Mouse (Mus musculus) heart, embryonic 13.5 days (tissue): ENCODE measurements at regions not wholly inside any gene's neighbourhood (a gene's known extent, or its start where the extent isn't known, plus 50 kb on each side); places are given as distances from the start of the nearest gene placed in this dataset.
A peak's percentile ranks its signal among the peaks of the same experiment; 100 is the strongest.

ENCODE experiments used
- ATAC-seq: fragments of 200-750 bp; cut with Nextera tagmentation; 2 replicates; pipeline ENCODE4 v1.8.0; 2017; ENCODE audit warnings: moderate TSS enrichment; ENCODE audit not compliant: insufficient number of reproducible peaks, low FRiP score, low TSS enrichment; ENCODE audit errors: extremely low read depth
- H3K27ac ChIP-seq: fragments of 300-500 bp; sonication (generic); replicated peaks from 2 replicates; pipeline ENCODE4 v1.5.1; 2015; ENCODE audit warnings: moderate library complexity, mild to moderate bottlenecking, inconsistent platforms
- H3K27me3 ChIP-seq: fragments of 300-500 bp; sonication (generic); replicated peaks from 2 replicates; pipeline ENCODE4 v1.6.1; 2015; ENCODE audit warnings: mild to moderate bottlenecking, inconsistent platforms
- H3K36me3 ChIP-seq: fragments of 300-500 bp; sonication (generic); 2 replicates; pipeline ENCODE4 v1.6.1; 2015; ENCODE audit warnings: mild to moderate bottlenecking, inconsistent platforms
- H3K4me1 ChIP-seq: fragments of 300-500 bp; sonication (generic); 2 replicates; pipeline ENCODE4 v1.6.1; 2015; ENCODE audit warnings: inconsistent platforms
- H3K4me2 ChIP-seq: fragments of 300-500 bp; sonication (generic); 2 replicates; pipeline ENCODE4 v1.6.1; 2015; ENCODE audit warnings: inconsistent platforms, mild to moderate bottlenecking, moderate library complexity
- H3K4me3 ChIP-seq: fragments of 300-500 bp; sonication (generic); 2 replicates; pipeline ENCODE4 v1.5.1; 2015; ENCODE audit warnings: moderate library complexity, mild to moderate bottlenecking, inconsistent platforms
- H3K9ac ChIP-seq: fragments of 300-500 bp; sonication (generic); 2 replicates; pipeline ENCODE4 v1.6.1; 2015; ENCODE audit warnings: inconsistent platforms, mild to moderate bottlenecking, moderate library complexity
- H3K9me3 ChIP-seq: fragments of 300-500 bp; sonication (generic); 2 replicates; pipeline ENCODE4 v1.6.1; 2016; ENCODE audit warnings: inconsistent platforms
- WGBS: fragments of 180-500 bp; shearing (Covaris S2); methylation state at CpG from one replicate; pipeline ENCODE4 v1.1.7; 2015; ENCODE audit warnings: mixed read lengths; 5-methylcytosine and 5-hydroxymethylcytosine counted together

DNA sequence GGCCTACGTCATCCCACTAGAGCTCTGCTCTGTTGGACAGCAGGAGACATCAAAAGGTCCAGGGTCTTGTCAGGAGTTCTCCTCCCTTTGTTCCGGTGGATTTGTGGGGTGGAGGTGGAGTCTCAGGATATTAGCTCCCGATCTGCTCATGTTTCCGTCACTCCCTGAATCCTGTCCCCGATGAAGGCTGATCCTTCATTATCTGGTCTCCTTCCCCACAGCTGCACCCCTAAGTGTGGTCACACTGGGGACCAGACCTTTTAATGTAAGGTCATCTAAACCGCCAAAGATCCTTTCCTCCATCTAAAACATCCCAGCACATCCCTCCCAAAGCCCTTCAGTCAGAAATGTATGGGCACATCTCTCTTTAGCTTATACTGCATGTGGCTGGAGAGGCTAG, 215.6 kb upstream of the Ccdc122 start:
- H3K36me3 ChIP-seq = no peaks in the 10 kb centered on the region
- no peak overlapping the region for H3K9ac ChIP-seq
- no peaks in the 10 kb centered on the region for H3K27me3 ChIP-seq
- no peak for ATAC-seq
- no peak overlapping the region for H3K4me2 ChIP-seq
- no peaks in the 10 kb centered on the region for H3K9me3 ChIP-seq
- 72% methylated on average over 6 of the region's 6 CpGs for WGBS
- H3K4me1 ChIP-seq = peaks cover 55% of the 10 kb centered on the region
- no peak overlapping the region for H3K27ac ChIP-seq
- no peak overlapping the region for H3K4me3 ChIP-seq

DNA sequence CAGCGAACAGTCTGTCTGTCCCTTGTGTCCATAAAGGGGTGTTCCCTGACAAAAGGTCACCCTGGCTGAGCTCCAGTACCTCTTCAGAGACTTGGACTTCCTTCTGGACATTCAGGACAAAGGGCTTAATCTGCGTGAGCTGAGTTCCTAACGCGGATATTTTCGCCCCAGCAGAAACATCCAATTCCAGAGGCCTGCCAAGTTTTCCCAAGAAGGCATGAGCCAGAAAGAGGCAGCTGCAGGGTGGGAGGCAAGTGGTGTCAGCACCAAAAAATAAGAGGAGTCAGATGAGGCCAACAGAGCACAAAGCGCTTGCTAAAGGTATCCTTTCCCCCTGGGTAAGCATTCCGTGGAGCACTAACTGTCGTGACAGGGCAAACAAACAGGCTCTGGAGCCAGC, 216.9 kb upstream of the Ccdc122 start:
- no peaks in the 10 kb centered on the region for H3K27me3 ChIP-seq
- peak overlapping the region; percentile 20 for H3K4me2 ChIP-seq
- ATAC-seq = no peak
- peak overlapping the region; percentile 79 for H3K27ac ChIP-seq
- H3K4me1 ChIP-seq = peaks cover 55% of the 10 kb centered on the region
- H3K36me3 ChIP-seq = no peaks in the 10 kb centered on the region
- no peaks in the 10 kb centered on the region for H3K9me3 ChIP-seq
- peak overlapping the region; percentile 66 for H3K9ac ChIP-seq
- H3K4me3 ChIP-seq = no peak overlapping the region
- 18% methylated on average over 8 of the region's 8 CpGs for whole genome bisulfite sequencing

DNA sequence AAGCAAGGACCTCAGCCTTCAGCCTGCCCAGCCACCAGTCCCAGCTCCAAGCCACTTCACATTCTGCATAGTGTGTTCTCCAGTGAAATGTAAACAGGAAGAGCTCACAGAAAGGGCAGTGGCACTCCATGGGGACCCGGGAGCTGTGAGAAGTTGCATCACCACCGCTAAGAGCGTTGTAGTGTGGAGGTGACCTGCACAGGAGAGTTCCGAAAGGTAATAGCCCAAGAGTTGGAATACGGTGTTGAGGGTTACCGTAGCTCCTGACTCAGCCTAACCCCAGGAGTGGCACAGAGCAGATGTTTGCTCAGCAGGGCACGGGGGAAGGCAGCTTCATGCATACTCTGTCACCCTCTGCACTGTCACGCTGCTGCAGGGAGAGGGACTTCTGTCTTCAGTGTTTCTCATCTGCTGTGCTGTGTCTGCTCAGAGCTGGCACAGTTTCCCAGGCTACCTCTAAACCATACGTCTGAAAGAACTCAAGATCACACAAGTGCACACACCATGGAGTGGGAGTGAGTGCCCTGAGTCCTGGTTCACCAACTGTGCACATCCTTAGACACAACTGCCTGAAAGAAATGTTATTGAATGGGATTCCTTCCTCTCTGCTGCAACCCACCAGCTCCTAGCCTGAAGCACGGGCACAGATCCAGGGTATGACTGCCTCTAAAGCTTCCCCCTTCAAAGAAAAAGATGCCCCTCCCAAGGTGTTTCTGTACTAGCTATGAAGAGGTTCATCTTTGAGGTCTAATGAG, 218.1 kb upstream of the Ccdc122 start:
- no peak for ATAC-seq
- Histone ChIP-seq H3K9ac (no peak overlapping the region), H3K4me3 (no peak overlapping the region)

DNA sequence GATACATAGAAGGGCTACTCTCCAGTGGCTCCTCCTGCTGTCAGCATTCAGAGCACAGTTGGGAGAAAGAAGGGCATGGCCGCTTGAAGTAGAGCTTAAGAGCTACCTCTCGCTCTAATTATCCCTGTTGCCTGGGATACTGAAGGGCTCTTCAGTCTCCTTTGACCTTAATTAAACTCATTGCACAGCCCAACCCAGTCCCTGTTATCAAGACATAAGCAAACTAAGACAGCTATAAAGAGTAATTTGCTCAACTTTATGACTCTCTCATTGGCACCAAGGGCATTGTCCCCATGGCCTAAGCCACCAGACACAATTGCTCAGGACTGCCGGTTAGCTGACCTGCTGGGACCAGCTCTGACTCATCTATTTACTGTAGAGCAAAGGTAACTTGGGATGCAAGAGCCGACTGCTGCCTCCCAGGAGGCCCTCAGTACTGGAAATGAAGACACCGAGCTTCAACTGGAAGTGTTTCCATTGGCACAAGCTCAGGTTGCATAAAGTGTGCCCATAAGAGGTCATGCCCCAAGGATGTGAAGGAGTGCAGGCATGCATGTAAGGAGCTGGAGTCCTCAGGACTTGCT, 219.3 kb upstream of the Ccdc122 start:
- no peaks in the 10 kb centered on the region for H3K9me3 ChIP-seq
- no peaks in the 10 kb centered on the region for H3K36me3 ChIP-seq
- H3K27me3 ChIP-seq = no peaks in the 10 kb centered on the region
- H3K9ac ChIP-seq = no peak overlapping the region
- H3K4me3 ChIP-seq = no peak overlapping the region
- H3K27ac ChIP-seq = no peak overlapping the region
- WGBS = 71% methylated on average over 5 of the region's 5 CpGs
- peaks cover 69% of the 10 kb centered on the region for H3K4me1 ChIP-seq
- H3K4me2 ChIP-seq = no peak overlapping the region
- ATAC-seq = no peak

More for the DNA sequence above, 218.1 kb upstream of the Ccdc122 start:
- H3K27ac ChIP-seq = peak overlapping the region; percentile 26; the same call in 1 of the 2 replicates
- WGBS = 54% methylated on average over 10 of the region's 10 CpGs
- H3K27me3 ChIP-seq = no peaks in the 10 kb centered on the region
- H3K9me3 ChIP-seq = no peaks in the 10 kb centered on the region
- H3K4me2 ChIP-seq = no peak overlapping the region
- no peaks in the 10 kb centered on the region for H3K36me3 ChIP-seq
- peaks cover 64% of the 10 kb centered on the region for H3K4me1 ChIP-seq

DNA sequence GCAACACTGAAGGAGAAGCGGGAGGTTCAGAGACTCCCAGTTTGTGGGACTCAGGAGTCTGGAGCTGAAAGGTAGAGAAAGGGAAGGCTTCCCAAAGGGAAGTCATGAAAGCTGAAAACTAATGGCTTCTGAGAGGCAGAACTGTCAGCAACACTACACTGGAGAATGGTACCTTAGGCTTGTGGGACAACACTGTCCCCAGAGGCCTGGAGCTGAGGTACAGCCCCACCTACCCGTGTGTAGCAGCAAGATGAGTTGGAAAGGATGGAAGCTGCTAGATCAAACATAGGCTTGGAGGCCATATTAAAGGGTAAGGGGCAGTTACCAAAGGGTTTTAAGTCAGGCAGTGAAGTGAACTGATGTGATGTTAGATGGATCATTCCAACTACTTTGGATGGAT, 219.9 kb upstream of the Ccdc122 start:
- no peak overlapping the region for H3K4me2 ChIP-seq
- no peak overlapping the region for H3K4me3 ChIP-seq
- 77% methylated on average over 2 of the region's 2 CpGs for WGBS
- H3K27me3 ChIP-seq = no peaks in the 10 kb centered on the region
- H3K9me3 ChIP-seq = no peaks in the 10 kb centered on the region
- H3K27ac ChIP-seq = no peak overlapping the region
- H3K9ac ChIP-seq = no peak overlapping the region
- ATAC-seq = no peak
- H3K4me1 ChIP-seq = peaks cover 69% of the 10 kb centered on the region
- no peaks in the 10 kb centered on the region for H3K36me3 ChIP-seq

DNA sequence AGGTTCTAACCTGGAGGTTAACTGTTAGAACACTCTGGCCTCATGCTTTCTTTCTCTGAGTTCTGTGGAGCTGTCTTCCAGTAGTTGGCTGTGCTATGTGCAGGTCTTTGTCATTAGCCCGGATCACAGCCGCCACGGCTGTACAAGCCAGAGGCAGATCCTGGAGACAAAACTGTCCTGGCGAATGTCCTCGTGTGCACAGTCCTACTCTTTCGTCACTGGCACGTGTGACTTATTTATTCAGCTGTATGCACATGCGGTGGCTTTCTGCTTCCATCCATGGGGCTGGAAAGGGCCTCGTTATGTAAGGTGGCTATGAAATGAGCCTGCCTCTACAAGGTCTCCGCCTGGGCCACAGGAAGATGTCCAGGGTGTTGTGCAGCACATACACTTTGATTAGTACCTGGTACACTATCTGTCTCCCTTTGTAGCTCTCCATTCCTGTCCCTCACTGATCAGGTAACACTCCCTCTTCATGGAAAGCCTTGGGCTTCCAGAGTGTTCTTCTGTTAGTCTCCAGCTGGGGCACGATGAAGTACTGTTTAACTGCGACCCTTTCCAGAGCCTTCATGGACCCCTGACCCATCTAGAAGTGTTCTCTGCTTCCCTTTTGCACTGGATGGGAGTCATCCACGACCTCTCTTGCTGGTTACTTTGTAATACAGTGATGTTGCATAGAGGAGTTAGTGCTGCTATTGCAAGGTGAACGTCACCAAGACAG, 224.3 kb upstream of the Ccdc122 start:
- Histone ChIP-seq H3K27ac (peak overlapping the region; percentile 68), H3K9ac (peak overlapping the region; percentile 30; the same call in 1 of the 2 replicates), H3K9me3 (no peaks in the 10 kb centered on the region), H3K36me3 (no peaks in the 10 kb centered on the region), H3K27me3 (no peaks in the 10 kb centered on the region), H3K4me1 (peaks cover 37% of the 10 kb centered on the region), H3K4me2 (no peak overlapping the region), H3K4me3 (no peak overlapping the region)
- 47% methylated on average over 14 of the region's 14 CpGs for WGBS
- no peak for ATAC-seq

DNA sequence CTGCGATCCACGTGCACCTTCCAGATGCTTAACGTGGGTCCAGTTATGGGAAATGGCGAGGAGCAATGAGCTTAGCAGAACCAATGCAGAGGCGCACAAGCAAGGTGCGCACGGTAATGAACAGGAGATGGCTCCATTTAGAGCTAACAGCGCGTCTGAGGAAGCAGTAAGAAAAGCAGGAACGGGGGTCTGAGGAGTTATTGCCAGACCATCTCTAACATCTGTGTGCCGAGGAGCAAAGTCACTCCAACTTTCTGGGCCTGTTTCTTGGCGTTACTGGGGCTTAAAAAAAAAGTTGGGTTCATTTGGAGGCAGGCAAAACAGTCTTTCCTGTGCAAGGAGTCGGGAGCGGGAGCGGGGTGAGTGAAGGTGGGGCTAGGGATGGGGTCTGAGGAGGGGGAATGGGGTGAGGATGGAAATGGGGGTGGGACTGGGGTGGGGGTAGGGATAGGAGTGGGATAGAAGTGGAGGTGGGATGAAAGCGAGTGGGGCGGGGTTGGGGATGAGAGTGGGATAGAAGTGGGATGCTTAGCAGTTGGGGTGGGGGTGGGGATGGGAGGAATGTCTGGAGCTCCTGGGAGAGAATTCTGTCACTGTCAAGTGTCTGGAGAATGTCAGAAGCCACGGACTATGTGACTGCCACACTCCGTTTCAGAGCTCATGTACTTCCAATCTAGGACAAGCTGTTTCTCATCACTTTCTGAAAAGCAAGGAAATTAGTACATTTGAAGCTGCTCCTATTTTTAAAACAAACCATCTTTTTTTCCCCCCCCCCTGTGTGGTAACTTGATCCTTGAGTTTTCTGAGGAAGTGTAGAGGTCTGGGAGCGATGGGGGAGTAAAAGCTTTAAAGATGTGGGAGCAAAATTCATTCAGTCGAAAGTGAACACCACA, 225.6 kb upstream of the Ccdc122 start:
- Histone ChIP-seq H3K4me3 (peak overlapping the region; percentile 26), H3K27ac (peak overlapping the region; percentile 68), H3K27me3 (no peaks in the 10 kb centered on the region), H3K4me1 (peaks cover 36% of the 10 kb centered on the region), H3K9me3 (peaks cover 8% of the 10 kb centered on the region), H3K9ac (peak overlapping the region; percentile 62), H3K36me3 (no peaks in the 10 kb centered on the region), H3K4me2 (peak overlapping the region; percentile 62)
- 0 out of 2 replicates have a peak, but pooled peaks have one; percentile 26 for ATAC-seq
- WGBS = 15% methylated on average over 21 of the region's 21 CpGs

DNA sequence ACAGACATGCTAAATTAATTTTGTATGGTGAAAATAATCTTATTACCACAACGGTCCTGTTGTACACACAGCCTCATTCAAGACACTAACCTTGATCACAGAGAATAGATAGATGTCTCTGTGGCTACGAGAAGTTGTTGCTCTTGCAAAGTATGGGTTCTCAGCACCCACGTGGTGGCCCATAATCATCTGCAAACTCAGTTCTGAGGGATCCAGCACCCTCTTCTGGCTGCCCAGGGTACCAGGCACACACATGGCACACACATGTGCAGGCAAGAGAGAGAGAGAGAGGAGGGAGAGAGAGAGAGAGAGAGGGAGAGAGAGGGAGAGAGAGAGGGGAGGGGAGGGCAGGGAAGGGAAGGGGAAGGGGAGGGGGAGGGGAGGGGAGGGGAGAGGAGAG, 226.5 kb upstream of the Ccdc122 start:
- Histone ChIP-seq H3K4me1 (peaks cover 42% of the 10 kb centered on the region), H3K9me3 (peaks cover 8% of the 10 kb centered on the region), H3K36me3 (no peaks in the 10 kb centered on the region), H3K9ac (no peak overlapping the region), H3K4me3 (no peak overlapping the region), H3K4me2 (no peak overlapping the region), H3K27ac (no peak overlapping the region), H3K27me3 (no peaks in the 10 kb centered on the region)
- ATAC-seq = no peak
- WGBS = 81% methylated on average over 3 of the region's 3 CpGs

DNA sequence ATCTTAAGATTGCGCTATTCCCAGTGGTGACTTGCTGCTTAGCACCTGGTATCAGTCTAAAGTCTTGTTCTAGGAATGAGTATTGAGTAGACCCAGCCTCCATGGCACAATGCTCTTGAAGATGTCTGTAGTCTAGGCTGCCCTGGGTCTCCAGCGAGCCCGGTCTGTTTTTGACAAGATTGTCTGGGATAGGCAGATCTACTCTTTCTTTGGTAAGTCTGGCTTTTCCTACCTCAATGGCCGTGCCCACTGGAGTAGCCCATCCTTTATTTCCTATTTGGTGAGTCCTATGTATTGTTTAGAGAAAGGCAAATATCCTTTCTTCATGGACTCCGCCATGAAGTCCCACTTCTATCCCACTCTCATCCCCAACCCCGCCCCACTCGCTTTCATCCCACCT, 227.2 kb upstream of the Ccdc122 start:
- Histone ChIP-seq H3K9me3 (peaks cover 8% of the 10 kb centered on the region), H3K36me3 (no peaks in the 10 kb centered on the region), H3K27me3 (no peaks in the 10 kb centered on the region), H3K4me1 (peaks cover 48% of the 10 kb centered on the region), H3K4me2 (no peak overlapping the region), H3K27ac (no peak overlapping the region), H3K9ac (no peak overlapping the region), H3K4me3 (no peak overlapping the region)
- ATAC-seq = no peak
- 92% methylated on average over 7 of the region's 7 CpGs for whole genome bisulfite sequencing

DNA sequence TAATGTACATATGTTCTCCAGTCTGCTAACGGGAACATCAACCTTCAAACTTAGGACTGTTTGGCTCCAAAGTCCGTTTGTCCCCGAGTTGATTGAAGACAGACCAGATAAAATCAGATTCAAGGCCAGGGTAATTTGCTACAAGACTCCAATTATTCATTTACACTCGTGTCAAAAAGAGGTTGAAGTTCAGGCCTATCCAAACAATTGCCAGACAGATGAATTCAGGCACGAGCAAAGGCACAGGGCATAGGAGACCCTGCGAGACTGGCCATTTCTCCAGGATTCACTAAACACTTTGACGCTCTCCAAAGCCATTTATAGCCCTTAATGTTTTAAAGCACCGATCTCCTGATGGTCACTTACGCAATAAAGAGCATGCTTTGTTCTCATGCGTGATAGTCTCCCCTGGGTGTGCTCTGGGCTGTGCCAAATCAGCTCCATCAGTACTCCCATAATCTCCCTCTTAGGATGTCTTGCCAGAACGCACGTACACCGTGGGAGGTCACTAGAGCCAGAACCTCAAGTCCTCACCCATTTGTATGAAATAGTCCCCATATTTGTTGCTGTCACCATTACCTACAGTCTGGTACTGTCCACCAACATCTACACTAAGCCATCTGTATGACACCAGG, 231.3 kb upstream of the Ccdc122 start:
- ATAC-seq = no peak
- Histone ChIP-seq H3K4me2 (no peak overlapping the region), H3K9me3 (peaks cover 8% of the 10 kb centered on the region), H3K27ac (peak overlapping the region; percentile 76), H3K4me3 (no peak overlapping the region), H3K4me1 (peaks cover 25% of the 10 kb centered on the region), H3K36me3 (no peaks in the 10 kb centered on the region), H3K9ac (no peak overlapping the region), H3K27me3 (no peaks in the 10 kb centered on the region)
- 54% methylated on average over 13 of the region's 13 CpGs for WGBS
